Comparison of ENCODE assay signal across 27 mouse cellular contexts in genomic region chr4:91595766-91596165, GRCm38 (mm10).
A peak's percentile ranks its signal among the peaks of the same experiment; 100 is the strongest.
DNase-seq lines count a peak whose midpoint lies in the region; TF ChIP-seq lines count a peak whose summit lies in the region.
"Had no signal": no experiment of that assay in that cellular context is flagged by ENCODE, and none has a peak within 500 bp of the region (broad histone marks: within the 10 kb centered on the region; RNA-seq: fewer than 3 reads in every experiment).

No protein-coding gene starts in this region.

- no peak overlapping the region for H3K27ac ChIP-seq in MEL (ENCODE audit: control insufficient read depth, low read depth, low read length)
- H3K27ac ChIP-seq: forebrain, embryonic 12.5 days; heart, embryonic 10.5 days; heart, embryonic 15.5 days; hindbrain, embryonic 13.5 days; left cerebral cortex, adult 2 months; liver, embryonic 13.5 days; stomach, embryonic 15.5 days had no signal

- no peak overlapping the region for H3K4me3 ChIP-seq in MEL (ENCODE audit: control insufficient read depth in 1 of 2, insufficient read depth in 1 of 2, low read depth in 2 of 2, low read length in 2 of 2)
- H3K4me3 ChIP-seq: forebrain, embryonic 12.5 days; heart, embryonic 10.5 days; heart, embryonic 15.5 days; hindbrain, embryonic 13.5 days; left cerebral cortex, adult 2 months; liver, embryonic 13.5 days; stomach, embryonic 15.5 days had no signal

- H3K9me3 ChIP-seq in MEL (replicated peaks; ENCODE audit: insufficient read depth, low read length): no peaks in the 10 kb centered on the region
- H3K9me3 ChIP-seq: forebrain, embryonic 12.5 days; heart, embryonic 10.5 days; heart, embryonic 15.5 days; hindbrain, embryonic 13.5 days; liver, embryonic 13.5 days; stomach, embryonic 15.5 days had no signal

- TF ChIP-seq RAD21 in MEL (IDR thresholded peaks at IDR 0.05; ENCODE audit: low read depth, low read length): no peak

- H3K9ac ChIP-seq in MEL (ENCODE audit: control insufficient read depth, low read depth, low read length, poor library complexity, severe bottlenecking): no peak overlapping the region
- H3K9ac ChIP-seq: forebrain, embryonic 12.5 days; forebrain, postnatal 0 days; heart, embryonic 15.5 days; hindbrain, embryonic 13.5 days; liver, embryonic 13.5 days; stomach, embryonic 15.5 days had no signal

- no peak; a peak in 1 of 4 replicates for TF ChIP-seq EP300 in MEL (IDR thresholded peaks at IDR 0.05; ENCODE audit: low read depth in 1 of 2, low read length in 2 of 2)

- H3K36me3 ChIP-seq in MEL (ENCODE audit: control insufficient read depth in 1 of 2, insufficient read depth in 2 of 2, low read length in 2 of 2): no peaks in the 10 kb centered on the region
- H3K36me3 ChIP-seq: forebrain, embryonic 12.5 days; heart, embryonic 10.5 days; heart, embryonic 15.5 days; hindbrain, embryonic 13.5 days; liver, embryonic 13.5 days; stomach, embryonic 15.5 days had no signal

- peak; percentile 6 for DNase-seq in layer of hippocampus, adult 9-11 months
- no peak for DNase-seq in layer of hippocampus, postnatal 14 days (ENCODE audit: low spot score in 2 of 2)
- DNase-seq in MEL (ENCODE audit: low read depth, low spot score) (peak; percentile 18), liver (no peak)
- DNase-seq in brain, adult 2 months (ENCODE audit: low read depth, low spot score): peak; percentile 30
- peak; percentile 17 for DNase-seq in mesoderm, embryonic 11.5 days (ENCODE audit: low read depth, low spot score)
- DNase-seq in lung, postnatal 4 days: no peak
- DNase-seq in ovary, postnatal 36 days (ENCODE audit: low spot score): no peak
- DNase-seq: adrenal gland, adult 2 months; adrenal gland, postnatal 36 days; cerebellum, adult 8-10 months; cerebellum, postnatal 25 days; forebrain, postnatal 0 days; gastrocnemius, postnatal 14 days; kidney, adult 11 months; kidney, postnatal 14 days; liver, embryonic 13.5 days; lung, adult 2 months; lung, postnatal 14 days; midbrain, embryonic 14.5 days had no signal

- TF ChIP-seq CTCF in MEL (IDR thresholded peaks at IDR 0.05 in 2 of 3, conservative IDR thresholded peaks at IDR 0.05 in 1 of 3; ENCODE audit: control insufficient read depth in 1 of 3, insufficient read depth in 1 of 3, low read depth in 2 of 3, low read length in 3 of 3, poor library complexity in 1 of 3, severe bottlenecking in 1 of 3): no peak

- no peaks in the 10 kb centered on the region for H3K27me3 ChIP-seq in MEL (ENCODE audit: control insufficient read depth in 1 of 2, insufficient read depth in 2 of 2, low read length in 2 of 2)
- H3K27me3 ChIP-seq: CH12.LX; forebrain, embryonic 12.5 days; heart, embryonic 15.5 days; hindbrain, embryonic 13.5 days; liver, embryonic 13.5 days; stomach, embryonic 15.5 days had no signal

- TF ChIP-seq POLR2A in MEL (IDR thresholded peaks at IDR 0.05; ENCODE audit: control insufficient read depth in 1 of 2, insufficient read depth in 1 of 2, low read depth in 1 of 2, low read length in 2 of 2, poor library complexity in 1 of 2): no peak

- no peaks in the 10 kb centered on the region for H3K4me1 ChIP-seq in MEL (ENCODE audit: control insufficient read depth in 1 of 2, insufficient read depth in 2 of 2, low read length in 2 of 2)
- H3K4me1 ChIP-seq: forebrain, embryonic 12.5 days; heart, embryonic 10.5 days; heart, embryonic 15.5 days; hindbrain, embryonic 13.5 days; liver, embryonic 13.5 days; stomach, embryonic 15.5 days had no signal

- H3K79me2 ChIP-seq in MEL (ENCODE audit: control insufficient read depth, insufficient read depth, low read length, poor library complexity): no peaks in the 10 kb centered on the region

TF ChIP-seq in MEL, 35 proteins besides CTCF, POLR2A, EP300 and RAD21:
- TF ChIP-seq MAX (IDR thresholded peaks at IDR 0.05; ENCODE audit: low read length): no peak
- no peak for TF ChIP-seq NELFE (IDR thresholded peaks at IDR 0.05; ENCODE audit: low read depth, low read length)
- no peak for TF ChIP-seq TAL1 (IDR thresholded peaks at IDR 0.05; ENCODE audit: low read length)
- no peak for TF ChIP-seq E2F4 (IDR thresholded peaks at IDR 0.05; ENCODE audit: borderline replicate concordance, low read depth, low read length)
- no peak for TF ChIP-seq ZKSCAN1 (IDR thresholded peaks at IDR 0.05; ENCODE audit: low read depth, low read length)

Comparison
In these comparisons a context has a peak if more than half of its experiments do, and no peak if none do; other contexts are left out.
1. DNase-seq: peak in layer of hippocampus, adult 9-11 months (single experiment), MEL (single experiment), brain, adult 2 months (single experiment) and mesoderm, embryonic 11.5 days (single experiment); none in layer of hippocampus, postnatal 14 days (0 of 2), lung, postnatal 4 days (0 of 2), liver (single experiment) and ovary, postnatal 36 days (single experiment).